Mouse (Mus musculus) hindbrain, embryonic 12.5 days (tissue): ENCODE measurements around the gene Zfr2. TPM values are rescaled to one million over a fixed set of nuclear protein-coding genes. Genes with fewer than 3 reads are reported as not detected.

Experiments used
- ATAC-seq: fragments of 200-750 bp; cut with Nextera tagmentation; 2 replicates; pipeline ENCODE4 v1.8.0; 2017; ENCODE audit warnings: moderate TSS enrichment; ENCODE audit not compliant: low FRiP score
- H3K27ac ChIP-seq: fragments of 300-500 bp; sonication (generic); 2 replicates; pipeline ENCODE4 v1.5.1; 2016; ENCODE audit warnings: mild to moderate bottlenecking
- H3K27me3 ChIP-seq: fragments of 300-500 bp; sonication (generic); 2 replicates; pipeline ENCODE4 v1.6.1; 2016; ENCODE audit warnings: mild to moderate bottlenecking
- H3K36me3 ChIP-seq: fragments of 300-500 bp; sonication (generic); 2 replicates; pipeline ENCODE4 v1.6.1; 2016; ENCODE audit warnings: mild to moderate bottlenecking
- H3K4me1 ChIP-seq: fragments of 300-500 bp; sonication (generic); 2 replicates; pipeline ENCODE4 v1.6.1; 2016
- H3K4me2 ChIP-seq: fragments of 300-500 bp; sonication (generic); replicated peaks from 2 replicates; pipeline ENCODE4 v1.6.1; 2016; ENCODE audit warnings: mild to moderate bottlenecking
- H3K4me3 ChIP-seq: fragments of 300-500 bp; sonication (generic); 2 replicates; pipeline ENCODE4 v1.5.1; 2016; ENCODE audit warnings: mild to moderate bottlenecking
- H3K9ac ChIP-seq: fragments of 300-500 bp; sonication (generic); 2 replicates; pipeline ENCODE4 v1.6.1; 2016; ENCODE audit warnings: mild to moderate bottlenecking, moderate library complexity
- H3K9me3 ChIP-seq: fragments of 300-500 bp; sonication (generic); replicated peaks from 2 replicates; pipeline ENCODE4 v1.6.1; 2016; ENCODE audit warnings: mild to moderate bottlenecking
- WGBS: fragments of 180-500 bp; shearing (Covaris S2); methylation state at CpG from one replicate; pipeline ENCODE4 v1.1.7; 2016; 5-methylcytosine and 5-hydroxymethylcytosine counted together
- polyA plus RNA-seq: library from polyadenylated mRNA; unstranded; fragments of >200 nt; fragmentation: Nextera tagmentation; extraction: Ambion mirVana; gene quantifications from 2 replicates; pipeline ENCODE4 v1.2.1, GENCODE M21; 2016

The Zfr2 gene
- polyA plus RNA-seq, 1 experiment from 2014 or later: 15.6 TPM

DNA sequence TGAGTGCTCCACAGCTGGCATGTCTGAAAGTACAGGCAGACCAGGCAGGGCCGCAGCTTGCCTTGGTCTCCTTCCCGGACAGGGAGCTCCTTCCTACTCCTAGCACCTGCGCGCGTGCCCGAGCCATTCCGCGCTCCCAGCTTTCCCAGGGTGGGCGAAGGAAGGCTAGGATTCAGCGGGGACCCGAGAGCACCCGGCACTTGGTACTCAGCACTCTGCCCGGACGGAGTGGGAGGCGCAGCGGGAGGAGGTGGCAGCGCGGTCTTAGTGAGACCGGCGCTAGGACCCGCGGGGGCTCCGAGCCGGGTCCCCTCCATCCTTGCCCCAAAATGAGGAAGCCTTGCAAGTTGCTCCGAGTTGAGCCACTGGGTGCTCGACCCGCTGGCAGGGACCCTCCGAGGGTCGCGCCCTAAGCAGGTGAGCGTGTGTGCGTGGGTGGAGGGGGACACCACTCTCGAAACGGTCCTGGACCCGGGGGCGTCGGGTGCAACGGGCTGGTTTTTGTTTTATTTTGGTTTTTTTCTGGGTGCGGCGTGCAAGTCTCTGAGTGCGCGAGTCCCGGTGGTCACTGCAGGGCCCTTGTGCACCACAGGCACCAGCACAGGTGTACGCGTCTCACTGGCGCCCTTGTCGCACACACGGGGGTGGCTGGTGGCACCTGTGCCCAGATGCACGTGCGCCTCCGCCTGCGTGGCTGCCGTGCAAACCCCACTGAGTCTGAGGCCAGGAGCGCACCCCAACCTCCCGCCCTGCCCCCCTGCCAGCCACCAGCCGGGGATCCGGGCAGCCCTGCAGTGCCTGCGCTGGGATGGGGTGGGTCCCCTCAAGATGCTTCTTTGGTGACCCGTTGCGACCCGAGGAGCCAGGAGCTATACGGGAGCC, 24.4 kb downstream of the Zfr2 start:
- WGBS: 3% methylated on average over 62 of the region's 62 CpGs
- Histone ChIP-seq H3K27me3 (peaks cover 75% of the 10 kb centered on the region), H3K9ac (peak overlapping the region; percentile 46), H3K9me3 (0 out of 2 replicates have a peak, but pooled peaks cover 4% of the 10 kb centered on the region), H3K36me3 (peaks cover 17% of the 10 kb centered on the region), H3K4me2 (peak overlapping the region; percentile 76), H3K4me1 (peaks cover 28% of the 10 kb centered on the region), H3K4me3 (peak overlapping the region; percentile 42), H3K27ac (no peak overlapping the region)
- ATAC-seq: no peak

DNA sequence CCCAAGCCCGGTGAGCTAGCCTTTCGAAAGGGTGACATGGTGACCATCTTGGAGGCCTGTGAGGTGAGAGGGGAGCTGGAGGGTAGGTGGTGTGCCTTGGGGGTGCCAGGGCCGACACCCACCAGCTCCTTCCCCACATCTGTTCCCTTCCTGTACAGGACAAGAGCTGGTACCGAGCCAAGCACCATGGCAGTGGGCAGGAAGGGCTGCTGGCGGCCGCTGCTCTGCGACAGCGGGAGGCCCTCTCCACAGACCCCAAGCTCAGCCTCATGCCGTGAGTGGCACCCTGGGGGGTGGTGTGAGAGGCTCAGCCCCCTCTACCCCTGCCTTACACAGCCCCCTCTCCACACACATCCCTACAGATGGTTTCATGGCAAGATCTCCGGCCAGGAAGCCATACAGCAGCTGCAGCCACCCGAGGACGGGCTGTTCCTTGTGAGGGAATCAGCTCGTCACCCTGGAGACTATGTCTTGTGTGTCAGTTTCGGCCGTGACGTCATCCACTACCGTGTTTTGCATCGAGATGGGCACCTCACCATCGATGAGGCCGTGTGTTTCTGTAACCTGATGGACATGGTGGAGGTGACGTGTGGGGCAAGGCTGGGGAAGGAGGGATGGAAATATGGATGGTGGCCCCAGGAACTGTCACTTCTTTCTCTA, 26.4 kb downstream of the Zfr2 start:
- Histone ChIP-seq H3K4me1 (peaks cover 20% of the 10 kb centered on the region), H3K4me2 (0 out of 2 replicates have a peak overlapping the region, but pooled peaks have one; percentile 6), H3K27me3 (peaks cover 56% of the 10 kb centered on the region), H3K9me3 (0 out of 2 replicates have a peak, but pooled peaks cover 4% of the 10 kb centered on the region), H3K9ac (peak overlapping the region; percentile 38; the same call in 1 of the 2 replicates), H3K27ac (no peak overlapping the region), H3K36me3 (peaks cover 36% of the 10 kb centered on the region), H3K4me3 (no peak overlapping the region)
- WGBS: 45% methylated on average over 21 of the region's 21 CpGs
- no peak; the same call in 1 of the 2 replicates for ATAC-seq

DNA sequence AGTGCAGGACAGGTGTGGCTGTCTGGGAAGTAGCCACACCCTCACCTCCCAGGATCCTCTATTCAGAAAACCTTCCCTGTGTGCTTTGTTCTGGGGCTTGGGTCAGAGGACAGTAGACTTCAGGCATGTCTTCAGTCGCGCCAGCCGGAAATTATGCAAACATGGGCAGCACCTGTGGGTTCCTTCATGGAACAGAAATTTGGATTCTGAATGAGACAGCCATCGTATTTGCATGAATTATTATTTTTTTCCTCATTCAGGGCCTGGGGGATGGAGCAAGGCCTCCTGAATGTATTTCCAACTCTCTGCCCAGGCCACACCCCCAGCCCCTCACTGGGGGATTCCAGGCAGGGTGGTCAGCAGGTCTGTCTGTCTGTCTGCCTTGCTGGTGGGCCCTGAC, 28.1 kb downstream of the Zfr2 start:
- peaks cover 47% of the 10 kb centered on the region for H3K27me3 ChIP-seq

GRCm38 (mm10) chr10:81265540-81265939, 32.6 kb downstream of the Zfr2 start:
- peak overlapping the region; percentile 73; the same call in 1 of the 2 replicates for H3K9ac ChIP-seq
- H3K9me3 ChIP-seq: 0 out of 2 replicates have a peak, but pooled peaks cover 2% of the 10 kb centered on the region
- H3K36me3 ChIP-seq: peaks cover 43% of the 10 kb centered on the region
- peaks cover 18% of the 10 kb centered on the region for H3K4me1 ChIP-seq
- H3K4me2 ChIP-seq: peak overlapping the region; percentile 60
- 0 out of 2 replicates have a peak, but pooled peaks have one; percentile 3 for ATAC-seq
- 91% methylated on average over 8 of the region's 8 CpGs for WGBS
- peak overlapping the region; percentile 63; the same call in 1 of the 2 replicates for H3K4me3 ChIP-seq
- peaks cover 4% of the 10 kb centered on the region for H3K27me3 ChIP-seq
- no peak overlapping the region for H3K27ac ChIP-seq

More for the DNA sequence above, 28.1 kb downstream of the Zfr2 start:
- Histone ChIP-seq H3K4me3 (no peak overlapping the region), H3K27ac (no peak overlapping the region), H3K9me3 (0 out of 2 replicates have a peak, but pooled peaks cover 4% of the 10 kb centered on the region), H3K36me3 (peaks cover 45% of the 10 kb centered on the region), H3K4me1 (peaks cover 29% of the 10 kb centered on the region), H3K4me2 (no peak overlapping the region), H3K9ac (no peak overlapping the region)
- 94% methylated on average over 4 of the region's 4 CpGs for WGBS
- ATAC-seq: no peak

GRCm38 (mm10) chr10:81266211-81267105, 33.5 kb downstream of the Zfr2 start, which contains the start of the genes Mrpl54 and Apba3:
Gene Mrpl54, minus strand, starts transcription at chr10:81266934.
Gene Apba3, plus strand, starts transcription at chr10:81266960.
- peaks cover 45% of the 10 kb centered on the region for H3K36me3 ChIP-seq
- H3K27ac ChIP-seq: peak within 1 kb of the TSS; percentile 80; the same call in 1 of the 2 replicates
- peak within 1 kb of the TSS; percentile 66 for H3K4me2 ChIP-seq
- H3K9ac ChIP-seq: peak within 1 kb of the TSS; percentile 73
- H3K4me3 ChIP-seq: peak within 1 kb of the TSS; percentile 69
- peak; percentile 93 for ATAC-seq
- under 1% methylated on average over 48 of the region's 48 CpGs for WGBS
- H3K4me1 ChIP-seq: peaks cover 18% of the 10 kb centered on the region
- no peaks in the 10 kb centered on the region for H3K27me3 ChIP-seq
- H3K9me3 ChIP-seq: no peaks in the 10 kb centered on the region

DNA sequence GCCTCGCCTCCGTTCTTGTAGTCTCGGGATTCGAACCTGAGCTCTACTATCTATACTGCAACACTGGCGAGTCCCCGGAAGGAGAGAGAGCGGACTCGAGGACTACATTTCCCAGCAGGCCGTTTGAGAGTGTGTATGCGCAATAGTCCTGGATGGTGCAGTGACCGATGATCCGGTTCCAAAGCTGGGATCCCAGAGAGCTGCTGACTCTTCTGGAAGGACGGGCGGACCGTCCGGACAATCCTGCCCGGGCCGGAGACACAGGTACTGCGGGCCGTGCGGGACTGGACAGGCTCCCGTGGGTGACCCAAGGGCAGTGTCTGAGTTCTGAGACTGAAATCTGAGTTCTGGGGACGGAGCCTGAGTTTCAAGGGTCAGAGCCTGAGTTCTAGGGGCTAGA, 35.1 kb downstream of the Zfr2 start:
- peak overlapping the region; percentile 66 for H3K4me2 ChIP-seq
- H3K9ac ChIP-seq: peak overlapping the region; percentile 78
- peaks cover 46% of the 10 kb centered on the region for H3K36me3 ChIP-seq
- H3K27me3 ChIP-seq: no peaks in the 10 kb centered on the region
- peak overlapping the region; percentile 69 for H3K4me3 ChIP-seq
- H3K4me1 ChIP-seq: peaks cover 18% of the 10 kb centered on the region
- no peak overlapping the region for H3K27ac ChIP-seq
- H3K9me3 ChIP-seq: no peaks in the 10 kb centered on the region
- 4% methylated on average over 23 of the region's 23 CpGs for WGBS
- ATAC-seq: peak; percentile 31; the same call in 1 of the 2 replicates

GRCm38 (mm10) chr10:81268643-81269412, 35.9 kb downstream of the Zfr2 start:
- peak overlapping the region; percentile 78 for H3K9ac ChIP-seq
- H3K9me3 ChIP-seq: no peaks in the 10 kb centered on the region
- H3K36me3 ChIP-seq: peaks cover 47% of the 10 kb centered on the region
- no peak overlapping the region for H3K27ac ChIP-seq
- peaks cover 18% of the 10 kb centered on the region for H3K4me1 ChIP-seq
- no peaks in the 10 kb centered on the region for H3K27me3 ChIP-seq
- no peak for ATAC-seq
- H3K4me3 ChIP-seq: peak overlapping the region; percentile 69
- WGBS: 81% methylated on average over 16 of the region's 16 CpGs
- peak overlapping the region; percentile 66 for H3K4me2 ChIP-seq

DNA sequence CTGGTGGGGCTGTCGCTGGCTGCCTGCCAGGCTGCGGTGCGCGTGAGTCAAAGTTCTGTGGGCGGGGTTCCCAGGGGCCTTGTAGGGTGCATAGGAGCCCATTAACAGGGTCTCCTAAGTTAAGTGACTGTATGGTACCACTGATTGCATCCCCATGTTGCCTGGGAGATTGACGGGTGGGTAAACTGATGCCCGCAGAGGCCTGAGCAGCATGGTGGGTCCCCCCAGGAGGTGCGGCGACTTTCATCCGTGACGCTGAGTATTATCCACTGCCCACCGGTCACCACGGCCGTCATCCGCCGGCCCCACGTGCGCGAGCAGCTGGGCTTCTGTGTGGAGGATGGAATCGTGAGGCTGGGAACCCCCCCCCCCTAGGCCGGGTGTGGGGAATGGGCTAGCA, 39.4 kb downstream of the Zfr2 start:
- H3K27me3 ChIP-seq: no peaks in the 10 kb centered on the region
- no peak for ATAC-seq
- peaks cover 2% of the 10 kb centered on the region; the same call in 1 of the 2 replicates for H3K9me3 ChIP-seq
- peaks cover 33% of the 10 kb centered on the region for H3K36me3 ChIP-seq
- 92% methylated on average over 21 of the region's 21 CpGs for WGBS
- no peak overlapping the region for H3K4me3 ChIP-seq
- peaks cover 9% of the 10 kb centered on the region for H3K4me1 ChIP-seq
- no peak overlapping the region for H3K4me2 ChIP-seq
- no peak overlapping the region for H3K27ac ChIP-seq
- H3K9ac ChIP-seq: no peak overlapping the region

DNA sequence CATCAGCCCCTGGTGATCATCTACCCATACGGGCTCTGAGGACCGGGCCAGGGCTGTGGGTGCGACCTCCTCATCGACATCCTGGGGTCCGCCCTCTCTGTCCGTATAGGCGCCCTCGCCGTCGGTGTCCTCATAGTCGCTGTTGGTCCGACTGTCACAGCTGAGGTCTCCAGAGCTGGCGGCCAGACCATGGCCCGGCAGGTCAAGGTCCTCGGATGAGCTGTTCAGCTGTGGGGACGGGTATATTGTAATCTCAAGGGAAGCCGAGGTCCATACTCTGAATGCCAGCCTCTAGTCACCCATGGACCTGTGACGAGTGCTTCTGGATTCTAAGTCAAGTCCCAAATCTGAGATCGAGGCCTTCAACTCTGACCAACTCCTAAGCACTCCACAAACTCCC, 40.9 kb downstream of the Zfr2 start:
- peaks cover 2% of the 10 kb centered on the region; the same call in 1 of the 2 replicates for H3K9me3 ChIP-seq
- 94% methylated on average over 19 of the region's 19 CpGs for WGBS

DNA sequence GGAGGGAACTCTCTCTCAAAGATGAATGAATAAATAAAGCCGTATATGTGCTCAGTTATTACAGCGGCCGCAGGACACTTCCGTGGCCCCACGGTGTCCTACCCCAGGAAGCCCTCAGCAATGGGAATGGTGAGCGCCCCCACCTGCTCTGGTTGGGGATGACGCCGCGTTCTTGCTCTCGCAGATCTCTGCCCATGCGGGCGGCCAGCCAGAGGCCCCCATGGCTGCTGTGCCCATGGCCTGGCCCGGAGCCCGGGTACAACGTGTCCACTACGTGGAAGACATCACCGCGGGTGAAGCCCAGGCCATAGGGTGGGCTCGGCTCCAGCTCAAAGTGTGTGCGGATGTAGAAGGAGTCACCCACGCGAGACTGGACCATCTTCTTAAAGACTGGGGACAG, 44.7 kb downstream of the Zfr2 start:
- ATAC-seq: no peak
- Histone ChIP-seq H3K4me3 (no peak overlapping the region), H3K9me3 (peaks cover 2% of the 10 kb centered on the region; the same call in 1 of the 2 replicates), H3K27me3 (peaks cover 23% of the 10 kb centered on the region), H3K36me3 (peaks cover 12% of the 10 kb centered on the region), H3K27ac (no peak overlapping the region), H3K9ac (no peak overlapping the region), H3K4me1 (no peaks in the 10 kb centered on the region), H3K4me2 (no peak overlapping the region)
- 75% methylated on average over 22 of the region's 22 CpGs for WGBS

More for the DNA sequence above, 40.9 kb downstream of the Zfr2 start:
- Histone ChIP-seq H3K4me1 (peaks cover 2% of the 10 kb centered on the region), H3K4me2 (no peak overlapping the region), H3K9ac (no peak overlapping the region), H3K27me3 (0 out of 2 replicates have a peak, but pooled peaks cover under 1% of the 10 kb centered on the region), H3K27ac (no peak overlapping the region), H3K36me3 (peaks cover 33% of the 10 kb centered on the region), H3K4me3 (no peak overlapping the region)
- ATAC-seq: no peak

GRCm38 (mm10) chr10:81279496-81279895, 46.5 kb downstream of the Zfr2 start:
- Histone ChIP-seq H3K9ac (no peak overlapping the region), H3K9me3 (peaks cover 2% of the 10 kb centered on the region; the same call in 1 of the 2 replicates), H3K36me3 (no peaks in the 10 kb centered on the region), H3K4me3 (no peak overlapping the region), H3K4me1 (0 out of 2 replicates have a peak, but pooled peaks cover 1% of the 10 kb centered on the region), H3K27ac (no peak overlapping the region), H3K4me2 (no peak overlapping the region), H3K27me3 (peaks cover 41% of the 10 kb centered on the region)
- ATAC-seq: no peak
- WGBS: 42% methylated on average over 10 of the region's 10 CpGs
